18 mouse cellular contexts compared by ENCODE assay signal in the genomic region with DNA sequence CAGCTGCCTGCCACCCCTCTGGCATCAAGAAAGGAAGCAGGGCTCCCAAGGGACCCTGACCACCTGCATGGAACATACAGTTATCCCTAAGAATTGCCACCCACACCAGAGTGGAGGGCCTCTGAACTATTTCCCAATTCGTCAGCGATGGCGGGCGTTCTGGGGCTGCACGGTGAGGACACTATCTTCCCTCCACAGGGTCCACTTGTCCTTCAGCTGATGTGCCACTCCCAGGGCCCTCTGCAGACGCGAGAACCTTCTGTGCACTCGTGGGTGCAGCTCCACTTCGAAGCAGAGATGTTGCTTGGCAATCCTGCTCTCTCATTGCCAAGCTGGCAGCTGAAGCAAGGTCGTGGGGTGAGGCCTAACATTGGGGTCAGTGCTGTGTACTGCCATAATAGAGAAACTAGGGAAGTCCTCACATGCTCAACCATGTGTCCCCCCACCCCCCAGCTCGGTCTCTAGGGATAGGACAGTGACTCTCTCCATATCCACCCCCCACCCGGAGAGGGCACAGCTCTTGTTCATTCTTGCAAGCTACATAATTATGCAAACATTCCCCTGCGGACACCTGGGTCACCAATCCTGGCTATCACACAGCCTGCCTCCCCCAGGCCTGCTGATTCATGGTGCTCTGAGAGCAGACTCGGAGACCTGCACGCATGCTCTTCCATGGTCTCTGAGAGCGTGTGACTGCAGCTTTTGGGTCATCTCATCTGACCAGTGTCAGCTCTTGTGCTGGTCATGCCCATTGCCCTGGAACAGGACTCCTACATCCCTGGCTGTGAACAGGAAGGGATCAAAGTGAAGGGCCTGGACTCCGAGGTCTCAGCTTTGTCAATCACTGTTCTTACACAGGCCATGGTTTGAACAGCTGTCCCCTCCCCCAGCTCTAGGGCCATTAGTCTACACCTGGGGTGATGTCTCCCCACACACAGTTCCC. TPM values are rescaled to one million over a fixed set of nuclear protein-coding genes. Genes with fewer than 3 reads are reported as not detected.
DNase-seq lines count a peak whose midpoint lies in the region; ATAC-seq and TF ChIP-seq lines count a peak whose summit lies in the region.
"Had no signal": no experiment of that assay in that cellular context is flagged by ENCODE, and none has a peak within 500 bp of the region (broad histone marks: within the 10 kb centered on the region; RNA-seq: fewer than 3 reads in every experiment).

No protein-coding gene starts in this region.

- in situ Hi-C loops in CH12.LX (cut with MboI; ENCODE audit: low pct_ligation_motif_present, low pct_unique_long_range_greater_than_20kb, low sequenced_read_pairs), result no loop called here

- H3K9me3 ChIP-seq in forebrain, postnatal 0 days (ENCODE audit: low read length), result no peaks in the 10 kb centered on the region
- no peaks in the 10 kb centered on the region for H3K9me3 ChIP-seq in forebrain, embryonic 15.5 days
- no peaks in the 10 kb centered on the region for H3K9me3 ChIP-seq in kidney, embryonic 16.5 days (ENCODE audit: low read length)
- H3K9me3 ChIP-seq in CH12.LX (replicated peaks; ENCODE audit: low read length), result no peaks in the 10 kb centered on the region
- H3K9me3 ChIP-seq: embryonic facial prominence, embryonic 10.5 days; forebrain, embryonic 13.5 days; hindbrain, embryonic 15.5 days; liver, embryonic 15.5 days; megakaryocyte, embryonic 14.5 days had no signal

- 80% methylated on average over 17 of the region's 17 CpGs for WGBS in forebrain, postnatal 0 days
- 83% methylated on average over 17 of the region's 17 CpGs for WGBS in forebrain, embryonic 15.5 days
- 45% methylated on average over 17 of the region's 17 CpGs for WGBS in kidney, embryonic 16.5 days

- H3K36me3 ChIP-seq in forebrain, postnatal 0 days (ENCODE audit: insufficient read depth), result peaks cover 15% of the 10 kb centered on the region; the same call in 1 of the 2 replicates
- no peaks in the 10 kb centered on the region for H3K36me3 ChIP-seq in forebrain, embryonic 15.5 days
- no peaks in the 10 kb centered on the region for H3K36me3 ChIP-seq in kidney, embryonic 16.5 days (ENCODE audit: insufficient read depth, low read length)
- H3K36me3 ChIP-seq in CH12.LX (replicated peaks in 1 of 2; ENCODE audit: control insufficient read depth in 1 of 2, insufficient read depth in 1 of 2, low read length in 1 of 2), result no peaks in the 10 kb centered on the region
- H3K36me3 ChIP-seq: embryonic facial prominence, embryonic 10.5 days; hindbrain, embryonic 15.5 days; liver, embryonic 15.5 days had no signal

- no peak overlapping the region for H3K4me2 ChIP-seq in forebrain, postnatal 0 days (ENCODE audit: low read depth)
- no peak overlapping the region for H3K4me2 ChIP-seq in forebrain, embryonic 15.5 days (replicated peaks)
- no peak overlapping the region for H3K4me2 ChIP-seq in kidney, embryonic 16.5 days (replicated peaks; ENCODE audit: low read depth, low read length)
- no peak overlapping the region for H3K4me2 ChIP-seq in CH12.LX (ENCODE audit: insufficient read depth, low read depth, poor library complexity, severe bottlenecking)
- H3K4me2 ChIP-seq: forebrain, embryonic 13.5 days; hindbrain, embryonic 15.5 days; liver, embryonic 15.5 days had no signal

- no peak for TF ChIP-seq RAD21 in CH12.LX (IDR thresholded peaks at IDR 0.05; ENCODE audit: low read depth, low read length)

- no peak overlapping the region for H3K9ac ChIP-seq in forebrain, postnatal 0 days
- no peak overlapping the region for H3K9ac ChIP-seq in forebrain, embryonic 15.5 days (replicated peaks)
- H3K9ac ChIP-seq in kidney, embryonic 16.5 days (replicated peaks; ENCODE audit: low read length), result no peak overlapping the region
- no peak overlapping the region for H3K9ac ChIP-seq in CH12.LX (ENCODE audit: insufficient read depth, low read depth)
- H3K9ac ChIP-seq: forebrain, embryonic 13.5 days; hindbrain, embryonic 15.5 days; liver, embryonic 15.5 days had no signal

- H3K79me2 ChIP-seq in CH12.LX (replicated peaks; ENCODE audit: control insufficient read depth, extremely low read depth, insufficient read depth, poor library complexity, severe bottlenecking), result no peaks in the 10 kb centered on the region

- 0 out of 2 replicates have a peak overlapping the region, but pooled peaks have one; percentile 9 for H3K27ac ChIP-seq in forebrain, postnatal 0 days (ENCODE audit: low read depth, low read length)
- no peak overlapping the region for H3K27ac ChIP-seq in forebrain, embryonic 15.5 days (replicated peaks)
- H3K27ac ChIP-seq in kidney, embryonic 16.5 days (ENCODE audit: low read length), result peak overlapping the region; percentile 43; the same call in 1 of the 2 replicates
- H3K27ac ChIP-seq in CH12.LX (ENCODE audit: insufficient read depth, low read depth), result no peak overlapping the region
- H3K27ac ChIP-seq: embryonic facial prominence, embryonic 10.5 days; forebrain, embryonic 13.5 days; hindbrain, embryonic 15.5 days; liver, embryonic 15.5 days had no signal

- H3K4me1 ChIP-seq in forebrain, postnatal 0 days (ENCODE audit: insufficient read depth), result 0 out of 2 replicates have a peak, but pooled peaks cover 3% of the 10 kb centered on the region
- H3K4me1 ChIP-seq in forebrain, embryonic 15.5 days, result peaks cover 10% of the 10 kb centered on the region
- H3K4me1 ChIP-seq in kidney, embryonic 16.5 days (ENCODE audit: insufficient read depth, low read length), result peaks cover 35% of the 10 kb centered on the region
- H3K4me1 ChIP-seq in CH12.LX (ENCODE audit: control insufficient read depth in 1 of 2, insufficient read depth in 2 of 2), result peaks cover 7 to 24% of the 10 kb centered on the region in 2 experiments
- H3K4me1 ChIP-seq: liver, embryonic 15.5 days had no signal

- H3K27me3 ChIP-seq in forebrain, postnatal 0 days (ENCODE audit: insufficient read depth, low read length), result no peaks in the 10 kb centered on the region
- H3K27me3 ChIP-seq in forebrain, embryonic 15.5 days, result no peaks in the 10 kb centered on the region
- no peaks in the 10 kb centered on the region for H3K27me3 ChIP-seq in kidney, embryonic 16.5 days (ENCODE audit: insufficient read depth, low read length)
- peaks cover 43% of the 10 kb centered on the region for H3K27me3 ChIP-seq in CH12.LX (replicated peaks)
- H3K27me3 ChIP-seq: forebrain, embryonic 13.5 days; hindbrain, embryonic 15.5 days; liver, embryonic 15.5 days had no signal

- peak; percentile 53 to 64 for DNase-seq in adrenal gland, adult (ENCODE audit: inconsistent age in 2 of 2, low spot score in 1 of 2)
- DNase-seq in adrenal gland, postnatal 25 days, result no peak
- no peak for DNase-seq in forebrain, postnatal 0 days
- DNase-seq in kidney, adult 11 months, result no peak
- DNase-seq in CH12.LX (ENCODE audit: extremely low read depth), result no peak
- DNase-seq in urinary bladder, adult 18-20 months (ENCODE audit: low spot score in 2 of 2), result no peak
- DNase-seq: cerebellum, adult 9-10 months; lung, postnatal 10 days had no signal

- dilution Hi-C loops in CH12.LX (cut with MboI; ENCODE audit: extremely low pct_ligation_motif_present, extremely low pct_unique_long_range_greater_than_20kb, low sequenced_read_pairs), result no loop called here

- no peak for TF ChIP-seq EP300 in CH12.LX (IDR thresholded peaks at IDR 0.05; ENCODE audit: low read length)

- ATAC-seq in forebrain, postnatal 0 days, result no peak
- ATAC-seq in forebrain, embryonic 15.5 days (replicated peaks), result no peak
- peak; percentile 88 for ATAC-seq in kidney, embryonic 16.5 days (ENCODE audit: low FRiP score, low TSS enrichment)
- ATAC-seq: CD4-positive, CD25-positive, alpha-beta regulatory T cell, adult 4 months; forebrain, embryonic 13.5 days; intestine, embryonic 16.5 days; midbrain, embryonic 16.5 days had no signal

- no peak overlapping the region for H3K4me3 ChIP-seq in forebrain, postnatal 0 days (ENCODE audit: low read depth, low read length)
- no peak overlapping the region for H3K4me3 ChIP-seq in forebrain, embryonic 15.5 days
- no peak overlapping the region for H3K4me3 ChIP-seq in kidney, embryonic 16.5 days (ENCODE audit: low read length)
- H3K4me3 ChIP-seq in CH12.LX (replicated peaks in 1 of 3; ENCODE audit: low read depth in 2 of 3, low read length in 2 of 3, poor library complexity in 1 of 3), result no peak overlapping the region
- H3K4me3 ChIP-seq: embryonic facial prominence, embryonic 10.5 days; forebrain, embryonic 13.5 days; hindbrain, embryonic 15.5 days; liver, embryonic 15.5 days; megakaryocyte, embryonic 14.5 days had no signal

- TF ChIP-seq POLR2A in CH12.LX (IDR thresholded peaks at IDR 0.05; ENCODE audit: low read depth, low read length), result no peak

- no peak for TF ChIP-seq CTCF in forebrain, postnatal 0 days (IDR thresholded peaks at IDR 0.05; ENCODE audit: low read depth)
- TF ChIP-seq CTCF in CH12.LX (conservative IDR thresholded peaks at IDR 0.05 in 1 of 2, IDR thresholded peaks at IDR 0.05 in 1 of 2; ENCODE audit: low read depth in 2 of 2, low read length in 2 of 2), result no peak

TF ChIP-seq in CH12.LX, 34 proteins besides CTCF, POLR2A, EP300 and RAD21:
- 0 out of 2 replicates have a peak, but pooled peaks have one; percentile 10 for TF ChIP-seq NRF1 (IDR thresholded peaks at IDR 0.05; ENCODE audit: low read depth, low read length)
- no peak for TF ChIP-seq NELFE (IDR thresholded peaks at IDR 0.05; ENCODE audit: low read depth, low read length)

RNA-seq across cellular contexts. Expression of a gene that starts 45.0 kb away (rescaled TPM):
- total RNA-seq in adrenal gland, postnatal 25 days (2021), result 10.0 and 13.6 TPM in 2 replicates
- total RNA-seq in forebrain, postnatal 0 days (2014; rRNA removed), result 271 and 284 TPM in 2 replicates
- polyA plus RNA-seq in forebrain, postnatal 0 days (2015; fragmentation: Nextera tagmentation; extraction: Ambion mirVana), result 227 and 280 TPM in 2 replicates
- 119 and 121 TPM in 2 replicates for polyA plus RNA-seq in forebrain, embryonic 15.5 days (2015; fragmentation: Nextera tagmentation; extraction: Ambion mirVana)
- 3.4 and 4.1 TPM in 2 replicates for polyA plus RNA-seq in kidney, embryonic 16.5 days (2015; fragmentation: Nextera tagmentation; extraction: Ambion mirVana)
- 0.08 and 0.50 TPM in 2 replicates for total RNA-seq in CH12.LX (2012; rRNA removed)
- total RNA-seq in CH12.LX (2014; rRNA removed), result 0.11 and 0.19 TPM in 2 replicates
- polyA plus RNA-seq in CH12.LX (2012; ENCODE audit: insufficient read length, low read depth), result 0.25 and 0.26 TPM in 2 replicates

Comparison
In these comparisons a context has a peak if more than half of its experiments do, and no peak if none do; other contexts are left out.
1. DNase-seq: peak in adrenal gland, adult (2 of 2); none in adrenal gland, postnatal 25 days (single experiment), forebrain, postnatal 0 days (single experiment), kidney, adult 11 months (single experiment), CH12.LX (single experiment) and urinary bladder, adult 18-20 months (0 of 2).
2. H3K27ac ChIP-seq: peak in forebrain, postnatal 0 days (single experiment) and kidney, embryonic 16.5 days (single experiment); none in forebrain, embryonic 15.5 days (single experiment) and CH12.LX (single experiment).
3. RNA of a gene that starts 45.0 kb away (polyA plus RNA-seq): 227 to 280 TPM in forebrain, postnatal 0 days and 119 to 121 TPM in forebrain, embryonic 15.5 days; 3.4 to 4.1 TPM in kidney, embryonic 16.5 days and 0.25 to 0.26 TPM in CH12.LX; every median in the first group is over 10 times any median in the second.